Mouse (Mus musculus) layer of hippocampus, adult 9-11 months (tissue): ENCODE results near the gene Olfr812.
"Not testable (repeated sequence)": the region's sequence is repeated elsewhere in the genome, so short reads cannot be mapped to it uniquely, and the experiment has no call there.

ENCODE experiments used
- DNase-seq: peaks from one replicate; pipeline ENCODE4 v3.0.0; 2022

Olfr812 gene

GRCm38 (mm10) chr10:129845994-129846393 lies at the start of gene Olfr812:
Gene Olfr812, minus strand, starts transcription at chr10:129846094.
- DNase-seq = no peak

GRCm38 (mm10) chr10:129885934-129886333 lies 40.0 kb upstream of the Olfr812 start:
- DNase-seq = no peak

GRCm38 (mm10) chr10:129885496-129885895 lies 39.6 kb upstream of the Olfr812 start:
- DNase-seq = not testable (repeated sequence)

GRCm38 (mm10) chr10:129879751-129880150 lies 33.9 kb upstream of the Olfr812 start, which contains the start of gene Olfr814:
Gene Olfr814, minus strand, starts transcription at chr10:129879851.
- not testable (repeated sequence) for DNase-seq

GRCm38 (mm10) chr10:129855067-129855466 lies 9.2 kb upstream of the Olfr812 start, which contains the start of gene Olfr813:
Gene Olfr813, plus strand, starts transcription at chr10:129855367.
- DNase-seq = no peak

- DNase-seq = no peak
Measured at GRCm38 (mm10) chr10:129847343-129847742, 1.4 kb upstream of the Olfr812 start.

GRCm38 (mm10) chr10:129804296-129804695 lies 41.6 kb downstream of the Olfr812 start, which contains the start of gene Olfr811:
Gene Olfr811, minus strand, starts transcription at chr10:129804396.
- no peak for DNase-seq

- DNase-seq = no peak
Measured at GRCm38 (mm10) chr10:129794817-129795216, 51.1 kb downstream of the Olfr812 start, which contains the start of gene Olfr810. Gene Olfr810, minus strand, starts transcription at chr10:129794917.
